ENCODE assay signal across 8 mouse cellular contexts in the genomic region with DNA sequence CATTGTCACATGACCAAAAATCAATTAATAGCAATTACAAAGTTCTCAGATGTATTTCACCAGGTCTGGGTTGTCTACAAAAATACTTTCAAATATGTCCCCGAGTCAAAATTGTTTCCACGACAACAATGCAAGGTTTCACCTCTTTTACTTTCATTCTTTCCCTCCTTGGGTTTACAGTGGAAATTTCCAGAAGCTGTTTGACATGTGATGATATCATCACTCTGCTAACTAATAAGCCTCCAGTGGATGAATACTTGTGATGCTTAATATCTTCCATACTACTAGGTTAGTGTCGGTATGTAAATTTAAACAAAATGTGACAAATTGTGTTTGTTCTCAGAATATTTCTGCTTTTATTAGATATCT. TPM values are rescaled to one million over a fixed set of nuclear protein-coding genes. Genes with fewer than 3 reads are reported as not detected.
DNase-seq lines count a peak whose midpoint lies in the region; ATAC-seq and TF ChIP-seq lines count a peak whose summit lies in the region.

No protein-coding gene starts in this region.

- no peak for ATAC-seq in kidney, embryonic 16.5 days (ENCODE audit: low FRiP score, low TSS enrichment)
- ATAC-seq in inflammation-experienced regulatory T-cells, adult 6 months = peak; percentile 61

- TF ChIP-seq POLR2A in myocyte (IDR thresholded peaks at IDR 0.05; ENCODE audit: insufficient read length, low read depth) = no peak

- no peaks in the 10 kb centered on the region for H3K79me2 ChIP-seq in myocyte (ENCODE audit: control insufficient read depth, insufficient read depth)

- no peak for DNase-seq in kidney, postnatal 14 days
- no peak for DNase-seq in frontal cortex, adult 2 months (ENCODE audit: extremely low spot score in 1 of 2, low spot score in 1 of 2)
- DNase-seq in spleen, postnatal 4 days (ENCODE audit: low spot score in 2 of 2) = no peak
- DNase-seq in gastrocnemius, adult 18-20 months (ENCODE audit: low spot score) = no peak

- H3K9ac ChIP-seq in kidney, embryonic 16.5 days (replicated peaks; ENCODE audit: low read length) = peak overlapping the region; percentile 70; the same call in 1 of the 2 replicates

- peak overlapping the region; percentile 43 for H3ac ChIP-seq in myocyte (ENCODE audit: control insufficient read depth, insufficient read length)

- no peak overlapping the region for H3K27ac ChIP-seq in kidney, embryonic 16.5 days (ENCODE audit: low read length)
- no peak overlapping the region for H3K27ac ChIP-seq in brown adipose tissue, adult 24 weeks (replicated peaks; ENCODE audit: low read depth, low read length)

- peak overlapping the region; percentile 62 for H3K4me3 ChIP-seq in kidney, embryonic 16.5 days (ENCODE audit: low read length)
- peak overlapping the region; percentile 66 for H3K4me3 ChIP-seq in brown adipose tissue, adult 24 weeks (ENCODE audit: insufficient read depth, low read depth, low read length)
- peak overlapping the region; percentile 34 for H3K4me3 ChIP-seq in myocyte

- H3K27me3 ChIP-seq in kidney, embryonic 16.5 days (ENCODE audit: insufficient read depth, low read length) = peaks cover 4% of the 10 kb centered on the region
- H3K27me3 ChIP-seq in myocyte (ENCODE audit: control insufficient read depth, insufficient read depth, insufficient read length) = no peaks in the 10 kb centered on the region

- WGBS in kidney, embryonic 16.5 days = 69% methylated on average over 3 of the region's 3 CpGs

- peaks cover 5% of the 10 kb centered on the region for H3K4me1 ChIP-seq in kidney, embryonic 16.5 days (ENCODE audit: insufficient read depth, low read length)
- H3K4me1 ChIP-seq in brown adipose tissue, adult 24 weeks (ENCODE audit: control insufficient read depth, insufficient read depth, insufficient read length, low read length) = no peaks in the 10 kb centered on the region

- H3K36me3 ChIP-seq in kidney, embryonic 16.5 days (ENCODE audit: insufficient read depth, low read length) = no peaks in the 10 kb centered on the region
- no peaks in the 10 kb centered on the region for H3K36me3 ChIP-seq in myocyte (ENCODE audit: control insufficient read depth, insufficient read depth)

- H3K9me3 ChIP-seq in kidney, embryonic 16.5 days (ENCODE audit: low read length) = no peaks in the 10 kb centered on the region

- peak overlapping the region; percentile 98 for H3K4me2 ChIP-seq in kidney, embryonic 16.5 days (replicated peaks; ENCODE audit: low read depth, low read length)
- H3K4me2 ChIP-seq in myocyte (ENCODE audit: low read depth) = peak overlapping the region; percentile 88

TF ChIP-seq in myocyte, 11 proteins besides CTCF, POLR2A, EP300 and RAD21:
- TF ChIP-seq E2F4 (IDR thresholded peaks at IDR 0.05; ENCODE audit: insufficient read depth) = no peak
- TF ChIP-seq REST (IDR thresholded peaks at IDR 0.05; ENCODE audit: insufficient read depth, insufficient read length) = no peak
- TF ChIP-seq MYOD1 (IDR thresholded peaks at IDR 0.05; ENCODE audit: control insufficient read depth in 1 of 3, insufficient read length in 2 of 3, low read depth in 2 of 3) = no peak
- TF ChIP-seq TCF3 (IDR thresholded peaks at IDR 0.05; ENCODE audit: insufficient read length, low read depth) = no peak
- TF ChIP-seq TCF12 (IDR thresholded peaks at IDR 0.05; ENCODE audit: insufficient read depth, poor library complexity, severe bottlenecking) = no peak
- TF ChIP-seq MYOG (IDR thresholded peaks at IDR 0.05; ENCODE audit: control insufficient read depth in 1 of 3, insufficient read depth in 1 of 3, insufficient read length in 2 of 3, low read depth in 2 of 3) = no peak

RNA-seq across cellular contexts. Expression of gene Prrg4, which starts 0.3 kb away (rescaled TPM):
- 2.5 and 2.7 TPM in 2 replicates for polyA plus RNA-seq in kidney, embryonic 16.5 days (2015; fragmentation: Nextera tagmentation; extraction: Ambion mirVana)
- 0.38 TPM in 1 of 2 replicates, not detected in the other for polyA plus RNA-seq in brown adipose tissue, adult 24 weeks (2012; ENCODE audit: insufficient read depth, insufficient read length, missing spikeins)
- 1 to 10 TPM in 1 of 3 experiments, under 1 TPM in 2; 0.18 to 1.6 (median 0.46) TPM for polyA plus RNA-seq in inflammation-experienced regulatory T-cells, adult 6 months (2017; shearing (Covaris generic))
- polyA plus RNA-seq in myocyte (2012; fragmentation: generic; extraction: Trizol) = 0.48 TPM
- polyA plus RNA-seq in frontal cortex, adult 2 months (2012; rRNA removed) = 0.13 and 0.16 TPM in 2 replicates
- under 1 TPM; 0.21 to 0.33 TPM for total RNA-seq in gastrocnemius, adult 18-20 months (2021)

RNA-seq across cellular contexts. Expression of gene Ccdc73, which starts 17.6 kb away (rescaled TPM):
- polyA plus RNA-seq in kidney, embryonic 16.5 days (2015; fragmentation: Nextera tagmentation; extraction: Ambion mirVana) = 4.5 and 4.7 TPM in 2 replicates
- polyA plus RNA-seq in brown adipose tissue, adult 24 weeks (2012; ENCODE audit: insufficient read depth, insufficient read length, missing spikeins) = 7.7 and 16.4 TPM in 2 replicates
- polyA plus RNA-seq in inflammation-experienced regulatory T-cells, adult 6 months (2017; shearing (Covaris generic)) = 1 to 10 TPM; 2.8 to 7.2 (median 3.0) TPM
- 0.18 TPM for polyA plus RNA-seq in myocyte (2012; fragmentation: generic; extraction: Trizol)
- polyA plus RNA-seq in frontal cortex, adult 2 months (2012; rRNA removed) = 3.2 and 5.3 TPM in 2 replicates
- 1 to 10 TPM; 3.1 to 4.5 TPM for total RNA-seq in gastrocnemius, adult 18-20 months (2021)

RNA-seq across cellular contexts. Expression of gene Qser1, which starts 33.4 kb away (rescaled TPM):
- polyA plus RNA-seq in kidney, embryonic 16.5 days (2015; fragmentation: Nextera tagmentation; extraction: Ambion mirVana) = 9.0 and 10.6 TPM in 2 replicates
- polyA plus RNA-seq in brown adipose tissue, adult 24 weeks (2012; ENCODE audit: insufficient read depth, insufficient read length, missing spikeins) = 9.0 and 17.0 TPM in 2 replicates
- polyA plus RNA-seq in inflammation-experienced regulatory T-cells, adult 6 months (2017; shearing (Covaris generic)) = 1 to 10 TPM in 2 of 3 experiments, not detected in 1; 1.5 to 1.8 TPM
- 4.1 TPM for polyA plus RNA-seq in myocyte (2012; fragmentation: generic; extraction: Trizol)
- polyA plus RNA-seq in frontal cortex, adult 2 months (2012; rRNA removed) = 6.1 and 6.9 TPM in 2 replicates
- 10 to 100 TPM; 61.7 TPM for total RNA-seq in gastrocnemius, adult 18-20 months (2021)
